Mouse (Mus musculus): Measurements from ENCODE around the gene Cog1. TPM values are rescaled to one million over a fixed set of nuclear protein-coding genes. Genes with fewer than 3 reads are reported as not detected.

The Cog1 gene
- 35.2 and 40.1 TPM in 2 replicates for polyA plus RNA-seq (2014; fragmentation: Nextera tagmentation; extraction: Ambion mirVana)

DNA sequence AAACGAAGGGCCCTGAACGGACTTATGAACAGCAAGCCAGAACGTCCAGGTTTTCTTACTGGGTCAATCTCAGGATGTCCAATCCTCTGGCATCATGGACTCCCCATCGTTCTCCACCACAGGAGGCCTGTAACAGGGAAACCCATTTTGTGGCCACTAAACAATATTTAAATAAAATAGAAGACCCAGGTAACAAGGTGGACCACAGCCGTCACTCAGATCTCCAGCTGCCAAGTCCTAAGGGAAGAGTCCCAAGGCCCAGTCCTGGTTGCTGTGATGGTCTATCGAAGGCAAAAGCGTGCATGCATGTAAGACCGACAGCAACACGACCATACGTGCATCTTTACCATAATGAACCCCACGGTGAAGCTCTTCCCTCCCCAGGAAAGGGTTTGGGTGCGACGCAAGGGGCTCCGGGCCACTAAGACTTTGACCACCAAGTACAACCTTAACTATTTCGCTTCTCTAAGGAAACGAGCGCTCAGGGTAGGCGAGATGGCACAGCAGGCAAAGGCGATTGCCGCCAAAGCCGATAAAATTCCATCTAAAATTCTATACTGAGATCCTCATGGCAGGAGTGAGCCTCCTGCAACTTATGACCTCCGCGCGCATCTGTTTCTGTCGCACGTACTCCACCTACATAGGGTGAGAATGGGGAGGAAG, at the start of gene Cog1:
Gene Cog1, plus strand, starts transcription at position 480 of the 663 bp plus-strand sequence.
- 40% methylated on average over 26 of the region's 26 CpGs for WGBS
- peak within 1 kb of the TSS; percentile 92 for H3K27ac ChIP-seq (replicated peaks; ENCODE audit: low read depth, low read length)
- DNase-seq = no peak

GRCm38 (mm10) chr11:113600526-113601245, 48.3 kb upstream of the Cog1 start:
- DNase-seq (peak; percentile 39), ATAC-seq (ENCODE audit: low FRiP score, low TSS enrichment) (peak; percentile 34; the same call in 1 of the 2 replicates)
- H3K4me1 ChIP-seq (ENCODE audit: control insufficient read depth, insufficient read depth, low read length) = peaks cover 20% of the 10 kb centered on the region
- no peak overlapping the region for H3K4me3 ChIP-seq (replicated peaks; ENCODE audit: low read depth, low read length)
- H3K9ac ChIP-seq (replicated peaks; ENCODE audit: low read length) = no peak overlapping the region
- no peaks in the 10 kb centered on the region for H3K36me3 ChIP-seq (ENCODE audit: control insufficient read depth, insufficient read depth, low read length)
- H3K9me3 ChIP-seq (ENCODE audit: control insufficient read depth, low read length) = no peaks in the 10 kb centered on the region
- no peak overlapping the region for H3K4me2 ChIP-seq (ENCODE audit: low read length)
- no peaks in the 10 kb centered on the region for H3K27me3 ChIP-seq (ENCODE audit: control insufficient read depth, insufficient read depth, low read length)
- 77% methylated on average over 18 of the region's 18 CpGs for WGBS
- H3K27ac ChIP-seq (replicated peaks; ENCODE audit: low read depth, low read length) = peak overlapping the region; percentile 74

More for the DNA sequence above, at the start of gene Cog1:
- no peak for ATAC-seq (ENCODE audit: low FRiP score, low TSS enrichment)
- Histone ChIP-seq H3K4me2 (ENCODE audit: low read length) (peak within 1 kb of the TSS; percentile 67), H3K36me3 (ENCODE audit: control insufficient read depth, insufficient read depth, low read length) (peaks cover 23% of the 10 kb centered on the region), H3K4me3 (replicated peaks; ENCODE audit: low read depth, low read length) (peak within 1 kb of the TSS; percentile 92), H3K4me1 (ENCODE audit: control insufficient read depth, insufficient read depth, low read length) (peaks cover 9% of the 10 kb centered on the region), H3K27me3 (ENCODE audit: control insufficient read depth, insufficient read depth, low read length) (no peaks in the 10 kb centered on the region), H3K9ac (replicated peaks; ENCODE audit: low read length) (peak within 1 kb of the TSS; percentile 96), H3K9me3 (ENCODE audit: control insufficient read depth, low read length) (no peaks in the 10 kb centered on the region)

GRCm38 (mm10) chr11:113601616-113602343, 47.2 kb upstream of the Cog1 start:
- Histone ChIP-seq H3K27me3 (ENCODE audit: control insufficient read depth, insufficient read depth, low read length) (no peaks in the 10 kb centered on the region), H3K4me3 (replicated peaks; ENCODE audit: low read depth, low read length) (no peak overlapping the region), H3K36me3 (ENCODE audit: control insufficient read depth, insufficient read depth, low read length) (no peaks in the 10 kb centered on the region), H3K9me3 (ENCODE audit: control insufficient read depth, low read length) (no peaks in the 10 kb centered on the region), H3K4me2 (ENCODE audit: low read length) (peak overlapping the region; percentile 19), H3K9ac (replicated peaks; ENCODE audit: low read length) (no peak overlapping the region), H3K27ac (replicated peaks; ENCODE audit: low read depth, low read length) (peak overlapping the region; percentile 74), H3K4me1 (ENCODE audit: control insufficient read depth, insufficient read depth, low read length) (peaks cover 20% of the 10 kb centered on the region)
- 22% methylated on average over 12 of the region's 12 CpGs for WGBS
- DNase-seq = peak; percentile 72
- ATAC-seq (ENCODE audit: low FRiP score, low TSS enrichment) = peak; percentile 69

GRCm38 (mm10) chr11:113607556-113607955, 41.4 kb upstream of the Cog1 start:
- no peak overlapping the region for H3K27ac ChIP-seq (replicated peaks; ENCODE audit: low read depth, low read length)
- H3K4me3 ChIP-seq (replicated peaks; ENCODE audit: low read depth, low read length) = no peak overlapping the region
- 95% methylated on average over 12 of the region's 12 CpGs for WGBS
- H3K36me3 ChIP-seq (ENCODE audit: control insufficient read depth, insufficient read depth, low read length) = no peaks in the 10 kb centered on the region
- ATAC-seq (ENCODE audit: low FRiP score, low TSS enrichment) (no peak), DNase-seq (no peak)
- H3K9me3 ChIP-seq (ENCODE audit: control insufficient read depth, low read length) = no peaks in the 10 kb centered on the region
- H3K27me3 ChIP-seq (ENCODE audit: control insufficient read depth, insufficient read depth, low read length) = no peaks in the 10 kb centered on the region
- no peak overlapping the region for H3K4me2 ChIP-seq (ENCODE audit: low read length)
- peaks cover 11% of the 10 kb centered on the region for H3K4me1 ChIP-seq (ENCODE audit: control insufficient read depth, insufficient read depth, low read length)
- H3K9ac ChIP-seq (replicated peaks; ENCODE audit: low read length) = no peak overlapping the region

GRCm38 (mm10) chr11:113609581-113609980, 39.4 kb upstream of the Cog1 start:
- Histone ChIP-seq H3K4me3 (replicated peaks; ENCODE audit: low read depth, low read length) (no peak overlapping the region), H3K4me2 (ENCODE audit: low read length) (no peak overlapping the region), H3K27me3 (ENCODE audit: control insufficient read depth, insufficient read depth, low read length) (no peaks in the 10 kb centered on the region), H3K27ac (replicated peaks; ENCODE audit: low read depth, low read length) (no peak overlapping the region), H3K9me3 (ENCODE audit: control insufficient read depth, low read length) (no peaks in the 10 kb centered on the region), H3K36me3 (ENCODE audit: control insufficient read depth, insufficient read depth, low read length) (no peaks in the 10 kb centered on the region), H3K4me1 (ENCODE audit: control insufficient read depth, insufficient read depth, low read length) (peaks cover 11% of the 10 kb centered on the region), H3K9ac (replicated peaks; ENCODE audit: low read length) (no peak overlapping the region)
- ATAC-seq (ENCODE audit: low FRiP score, low TSS enrichment) = no peak
- WGBS = 88% methylated on average over 5 of the region's 5 CpGs
- no peak for DNase-seq

GRCm38 (mm10) chr11:113610266-113610665, 38.7 kb upstream of the Cog1 start:
- Histone ChIP-seq H3K4me1 (ENCODE audit: control insufficient read depth, insufficient read depth, low read length) (peaks cover 11% of the 10 kb centered on the region), H3K9ac (replicated peaks; ENCODE audit: low read length) (no peak overlapping the region), H3K27me3 (ENCODE audit: control insufficient read depth, insufficient read depth, low read length) (no peaks in the 10 kb centered on the region), H3K9me3 (ENCODE audit: control insufficient read depth, low read length) (no peaks in the 10 kb centered on the region), H3K4me3 (replicated peaks; ENCODE audit: low read depth, low read length) (no peak overlapping the region), H3K4me2 (ENCODE audit: low read length) (no peak overlapping the region), H3K27ac (replicated peaks; ENCODE audit: low read depth, low read length) (no peak overlapping the region), H3K36me3 (ENCODE audit: control insufficient read depth, insufficient read depth, low read length) (no peaks in the 10 kb centered on the region)
- DNase-seq (no peak), ATAC-seq (ENCODE audit: low FRiP score, low TSS enrichment) (no peak)
- 89% methylated on average over 5 of the region's 5 CpGs for WGBS

DNA sequence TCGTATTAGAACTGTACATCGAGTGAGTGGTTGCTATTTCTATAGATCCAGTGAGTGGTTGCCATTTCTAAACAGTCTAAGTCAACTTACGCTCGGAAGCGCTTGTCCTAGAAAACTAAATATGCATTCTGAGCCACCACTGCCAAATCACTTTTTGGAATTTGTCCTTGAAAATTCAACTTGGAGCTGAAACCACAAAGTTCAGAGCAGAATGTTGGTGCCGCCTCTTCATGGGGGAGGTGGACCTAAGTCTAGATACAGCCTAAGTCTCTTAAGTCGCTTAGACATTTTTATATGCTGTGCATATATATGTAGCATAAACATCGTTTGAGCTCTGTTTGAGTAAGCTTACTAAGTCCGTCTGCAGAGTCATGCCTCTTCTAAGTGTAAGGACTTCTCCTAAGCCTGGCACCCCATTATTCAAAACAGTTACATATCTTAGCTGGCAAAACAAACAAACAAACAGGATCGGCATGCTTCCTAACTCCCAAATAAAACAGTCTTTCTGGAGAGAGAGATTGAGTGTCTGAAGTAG, 37.8 kb upstream of the Cog1 start:
- Histone ChIP-seq H3K4me3 (replicated peaks; ENCODE audit: low read depth, low read length) (no peak overlapping the region), H3K4me1 (ENCODE audit: control insufficient read depth, insufficient read depth, low read length) (peaks cover 11% of the 10 kb centered on the region), H3K9me3 (ENCODE audit: control insufficient read depth, low read length) (no peaks in the 10 kb centered on the region), H3K27me3 (ENCODE audit: control insufficient read depth, insufficient read depth, low read length) (no peaks in the 10 kb centered on the region), H3K36me3 (ENCODE audit: control insufficient read depth, insufficient read depth, low read length) (no peaks in the 10 kb centered on the region), H3K9ac (replicated peaks; ENCODE audit: low read length) (no peak overlapping the region), H3K27ac (replicated peaks; ENCODE audit: low read depth, low read length) (peak overlapping the region; percentile 68), H3K4me2 (ENCODE audit: low read length) (no peak overlapping the region)
- 91% methylated on average over 10 of the region's 10 CpGs for WGBS
- DNase-seq (no peak), ATAC-seq (ENCODE audit: low FRiP score, low TSS enrichment) (no peak)
